Mouse (Mus musculus): ENCODE measurements around the gene Scube1. TPM values are rescaled to one million over a fixed set of nuclear protein-coding genes. Genes with fewer than 3 reads are reported as not detected.
A peak's percentile ranks its signal among the peaks of the same experiment; 100 is the strongest.

Scube1 gene
- total and polyA plus RNA-seq, 2 experiments from 2014 or later, result 1.9 to 4.3 TPM

DNA sequence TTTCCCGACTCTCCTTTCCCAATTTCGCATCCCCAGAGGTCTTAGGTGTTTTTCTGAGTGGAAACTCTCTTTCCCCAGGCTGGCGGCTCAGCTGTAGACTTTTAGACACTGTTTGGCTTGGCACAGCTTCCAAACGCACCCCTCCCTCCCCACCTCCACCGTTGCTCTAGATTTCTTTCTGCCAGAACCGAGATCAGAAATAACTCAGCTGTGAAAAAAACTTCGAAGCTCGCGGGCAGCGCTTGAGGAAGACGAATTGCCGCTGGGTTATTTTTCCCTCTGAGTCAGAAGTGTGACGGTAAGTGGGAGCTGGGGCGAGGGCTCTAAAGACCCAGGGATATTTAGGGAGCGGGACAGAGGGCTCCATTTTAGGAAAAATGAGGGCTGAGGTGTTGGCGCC lies 21.5 kb upstream of the Scube1 start:
- no peaks in the 10 kb centered on the region for H3K36me3 ChIP-seq (replicated peaks; ENCODE audit: control insufficient read depth, insufficient read depth, low read length)
- no peak for ATAC-seq (ENCODE audit: insufficient read depth, low read depth)
- H3K4me2 ChIP-seq (ENCODE audit: low read depth, low read length), result no peak overlapping the region
- no peaks in the 10 kb centered on the region for H3K9me3 ChIP-seq (replicated peaks; ENCODE audit: control insufficient read depth, low read length)
- no peak for DNase-seq (ENCODE audit: low spot score)
- no peak overlapping the region for H3K9ac ChIP-seq (replicated peaks; ENCODE audit: low read depth, low read length)
- 26% methylated on average over 16 of the region's 16 CpGs for WGBS
- no peak for TF ChIP-seq EP300 (IDR thresholded peaks at IDR 0.05; ENCODE audit: low read depth)
- no peak for TF ChIP-seq CTCF (IDR thresholded peaks at IDR 0.05; ENCODE audit: low read depth)
- no peak overlapping the region for H3K4me3 ChIP-seq (ENCODE audit: low read depth, low read length)
- H3K4me1 ChIP-seq (ENCODE audit: control insufficient read depth, insufficient read depth), result peaks cover 5% of the 10 kb centered on the region; the same call in 1 of the 2 replicates
- no peak overlapping the region for H3K27ac ChIP-seq (ENCODE audit: low read depth)
- H3K27me3 ChIP-seq (ENCODE audit: control insufficient read depth, insufficient read depth, low read length), result peaks cover 6% of the 10 kb centered on the region; the same call in 1 of the 2 replicates

DNA sequence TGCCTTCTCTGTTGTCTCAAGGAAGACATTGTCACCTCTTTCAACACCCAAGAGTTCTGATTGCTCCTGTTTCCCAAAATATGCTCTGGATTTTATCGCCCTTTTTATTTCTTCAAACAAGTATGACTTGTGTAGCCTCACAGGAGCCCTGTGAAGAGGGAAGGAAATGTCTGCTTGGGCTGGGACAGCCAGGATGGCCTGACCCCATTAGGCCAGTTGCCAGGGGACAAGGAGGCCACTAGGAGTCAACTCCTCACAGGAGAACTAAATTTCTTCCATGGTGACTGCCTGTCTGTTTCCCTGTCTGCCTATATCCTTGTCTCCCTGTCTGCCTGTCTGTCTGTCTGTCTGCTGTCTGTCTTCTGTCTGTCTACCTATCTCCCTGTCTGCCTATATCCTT lies 17.2 kb upstream of the Scube1 start:
- Histone ChIP-seq H3K9ac (replicated peaks; ENCODE audit: low read depth, low read length) (no peak overlapping the region), H3K4me2 (ENCODE audit: low read depth, low read length) (no peak overlapping the region), H3K27me3 (ENCODE audit: control insufficient read depth, insufficient read depth, low read length) (peaks cover 3% of the 10 kb centered on the region; the same call in 1 of the 2 replicates), H3K9me3 (replicated peaks; ENCODE audit: control insufficient read depth, low read length) (no peaks in the 10 kb centered on the region), H3K36me3 (replicated peaks; ENCODE audit: control insufficient read depth, insufficient read depth, low read length) (no peaks in the 10 kb centered on the region), H3K27ac (ENCODE audit: low read depth) (no peak overlapping the region), H3K4me3 (ENCODE audit: low read depth, low read length) (no peak overlapping the region), H3K4me1 (ENCODE audit: control insufficient read depth, insufficient read depth) (peaks cover 5% of the 10 kb centered on the region; the same call in 1 of the 2 replicates)
- TF ChIP-seq EP300 (IDR thresholded peaks at IDR 0.05; ENCODE audit: low read depth) (no peak), CTCF (IDR thresholded peaks at IDR 0.05; ENCODE audit: low read depth) (no peak)
- WGBS, result 50% methylated on average over 1 of the region's 1 CpGs
- DNase-seq (ENCODE audit: low spot score) (no peak), ATAC-seq (ENCODE audit: insufficient read depth, low read depth) (no peak)

DNA sequence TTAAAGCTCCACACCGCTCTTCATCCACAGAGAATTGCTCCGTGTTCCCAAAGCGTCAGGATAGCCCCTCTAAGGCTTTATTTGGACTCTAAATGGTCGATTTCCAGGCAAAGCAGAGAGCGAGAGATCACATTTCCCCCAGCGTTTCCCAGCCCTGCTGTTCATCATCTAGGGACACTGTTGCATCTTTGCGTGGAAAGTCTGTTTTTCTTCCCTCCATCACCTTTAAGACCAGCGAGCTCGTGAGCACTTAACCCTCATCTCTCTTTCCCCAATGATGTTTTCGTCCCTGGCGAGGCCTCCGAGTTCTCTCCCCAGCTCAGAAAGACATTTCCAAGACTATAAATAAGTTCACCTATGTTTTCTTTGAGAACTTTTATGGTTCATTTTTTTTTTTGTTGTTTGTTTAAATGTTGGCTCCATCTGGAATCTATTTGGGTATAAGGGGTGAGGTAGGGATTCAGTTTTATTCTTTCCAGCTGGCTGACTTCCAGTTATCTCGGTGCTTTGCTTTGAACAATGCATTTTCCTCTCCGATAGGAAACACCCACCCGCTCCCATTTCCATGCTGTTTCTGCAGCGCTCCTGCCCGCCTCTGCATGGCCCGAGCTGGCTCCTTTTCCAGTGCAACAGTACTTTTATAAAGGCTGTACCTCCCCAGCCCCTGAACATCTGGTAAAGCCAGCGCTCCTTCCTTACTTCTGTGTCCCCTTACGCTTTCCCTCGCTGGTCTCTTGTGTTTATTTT lies 16.0 kb upstream of the Scube1 start:
- Histone ChIP-seq H3K4me3 (ENCODE audit: low read depth, low read length) (no peak overlapping the region), H3K27me3 (ENCODE audit: control insufficient read depth, insufficient read depth, low read length) (no peaks in the 10 kb centered on the region), H3K36me3 (replicated peaks; ENCODE audit: control insufficient read depth, insufficient read depth, low read length) (no peaks in the 10 kb centered on the region), H3K27ac (ENCODE audit: low read depth) (0 out of 2 replicates have a peak overlapping the region, but pooled peaks have one; percentile 17), H3K4me1 (ENCODE audit: control insufficient read depth, insufficient read depth) (peaks cover 5% of the 10 kb centered on the region; the same call in 1 of the 2 replicates), H3K9me3 (replicated peaks; ENCODE audit: control insufficient read depth, low read length) (no peaks in the 10 kb centered on the region), H3K4me2 (ENCODE audit: low read depth, low read length) (no peak overlapping the region), H3K9ac (replicated peaks; ENCODE audit: low read depth, low read length) (no peak overlapping the region)
- ATAC-seq (ENCODE audit: insufficient read depth, low read depth) (no peak), DNase-seq (ENCODE audit: low spot score) (peak; percentile 38)
- 29% methylated on average over 21 of the region's 21 CpGs for WGBS
- no peak for TF ChIP-seq CTCF (IDR thresholded peaks at IDR 0.05; ENCODE audit: low read depth)
- no peak for TF ChIP-seq EP300 (IDR thresholded peaks at IDR 0.05; ENCODE audit: low read depth)

DNA sequence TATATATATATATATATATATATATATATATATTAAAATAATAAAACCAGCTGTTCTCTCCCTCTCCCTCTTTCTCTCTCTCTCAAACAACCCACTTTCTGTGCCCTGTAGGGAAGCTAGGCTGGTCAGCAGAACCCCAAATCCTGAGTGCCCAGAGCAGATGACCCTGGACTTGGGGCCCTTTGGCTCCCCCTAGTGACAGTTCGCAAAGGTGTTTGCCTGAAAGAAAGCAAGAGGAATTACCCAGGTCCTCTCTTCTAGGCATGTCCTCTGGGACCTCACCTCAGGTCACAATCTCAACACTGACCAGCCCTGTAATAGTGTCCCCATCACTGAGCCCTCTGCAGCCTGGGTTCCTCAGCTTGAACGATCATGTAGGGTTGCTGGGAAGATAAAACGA lies 2.8 kb upstream of the Scube1 start:
- Histone ChIP-seq H3K4me2 (ENCODE audit: low read depth, low read length) (no peak overlapping the region), H3K9ac (replicated peaks; ENCODE audit: low read depth, low read length) (no peak overlapping the region), H3K27ac (ENCODE audit: low read depth) (no peak overlapping the region), H3K27me3 (ENCODE audit: control insufficient read depth, insufficient read depth, low read length) (peaks cover 46% of the 10 kb centered on the region), H3K36me3 (replicated peaks; ENCODE audit: control insufficient read depth, insufficient read depth, low read length) (no peaks in the 10 kb centered on the region), H3K4me1 (ENCODE audit: control insufficient read depth, insufficient read depth) (peaks cover 6% of the 10 kb centered on the region; the same call in 1 of the 2 replicates), H3K9me3 (replicated peaks; ENCODE audit: control insufficient read depth, low read length) (no peaks in the 10 kb centered on the region), H3K4me3 (ENCODE audit: low read depth, low read length) (no peak overlapping the region)
- no peak for ATAC-seq (ENCODE audit: insufficient read depth, low read depth)
- TF ChIP-seq CTCF (IDR thresholded peaks at IDR 0.05; ENCODE audit: low read depth) (peak; percentile 69), EP300 (IDR thresholded peaks at IDR 0.05; ENCODE audit: low read depth) (no peak)
- peak; percentile 47 for DNase-seq (ENCODE audit: low spot score)
- 29% methylated on average over 3 of the region's 3 CpGs for WGBS

DNA sequence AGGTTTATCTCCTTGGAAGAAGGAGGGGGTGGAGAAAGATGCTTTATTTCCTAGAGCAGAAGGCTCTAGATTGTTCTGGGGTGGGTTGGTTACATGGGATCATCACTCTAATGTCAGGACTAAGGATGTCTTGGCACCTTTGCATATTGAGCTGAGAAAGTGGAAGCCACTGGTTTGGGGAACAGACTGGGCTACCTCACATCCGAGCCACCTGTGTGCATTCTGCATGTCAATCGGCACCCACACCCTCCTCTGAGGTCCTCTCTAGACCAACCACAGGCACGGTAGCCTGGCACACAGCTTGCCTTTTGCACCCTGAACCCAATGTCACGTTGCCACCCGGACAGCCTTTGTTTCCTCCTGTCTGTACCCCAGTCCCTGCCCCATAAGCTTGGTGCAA lies 1.9 kb upstream of the Scube1 start:
- WGBS, result 80% methylated on average over 5 of the region's 5 CpGs

More for the DNA sequence above, 1.9 kb upstream of the Scube1 start:
- H3K4me1 ChIP-seq (ENCODE audit: control insufficient read depth, insufficient read depth), result peaks cover 6% of the 10 kb centered on the region; the same call in 1 of the 2 replicates
- no peak overlapping the region for H3K9ac ChIP-seq (replicated peaks; ENCODE audit: low read depth, low read length)
- no peak overlapping the region for H3K27ac ChIP-seq (ENCODE audit: low read depth)
- H3K27me3 ChIP-seq (ENCODE audit: control insufficient read depth, insufficient read depth, low read length), result peaks cover 54% of the 10 kb centered on the region
- no peak for ATAC-seq (ENCODE audit: insufficient read depth, low read depth)
- no peaks in the 10 kb centered on the region for H3K9me3 ChIP-seq (replicated peaks; ENCODE audit: control insufficient read depth, low read length)
- no peak overlapping the region for H3K4me3 ChIP-seq (ENCODE audit: low read depth, low read length)
- TF ChIP-seq CTCF (IDR thresholded peaks at IDR 0.05; ENCODE audit: low read depth) (no peak), EP300 (IDR thresholded peaks at IDR 0.05; ENCODE audit: low read depth) (no peak)
- H3K4me2 ChIP-seq (ENCODE audit: low read depth, low read length), result no peak overlapping the region
- no peaks in the 10 kb centered on the region for H3K36me3 ChIP-seq (replicated peaks; ENCODE audit: control insufficient read depth, insufficient read depth, low read length)
- no peak for DNase-seq (ENCODE audit: low spot score)
